Mouse (Mus musculus) adrenal gland, adult (tissue): ENCODE measurements around the gene Serbp1.
"Not testable (repeated sequence)": the region's sequence is repeated elsewhere in the genome, so short reads cannot be mapped to it uniquely, and the experiment has no call there.

Experiments
- DNase-seq, 2 experiments: peaks; one replicate each; pipeline ENCODE4 v3.0.0; 2022 to 2023; ENCODE audit warnings: low spot score in 1 of 2; ENCODE audit not compliant: inconsistent age in 2 of 2

Serbp1 gene

GRCm38 (mm10) chr6:67237977-67238376 is at the start of gene Serbp1:
Gene Serbp1, plus strand, starts transcription at chr6:67238176.
- DNase-seq = no peak

GRCm38 (mm10) chr6:67193591-67193990 is 44.4 kb upstream of the Serbp1 start:
- DNase-seq = no peak

DNA sequence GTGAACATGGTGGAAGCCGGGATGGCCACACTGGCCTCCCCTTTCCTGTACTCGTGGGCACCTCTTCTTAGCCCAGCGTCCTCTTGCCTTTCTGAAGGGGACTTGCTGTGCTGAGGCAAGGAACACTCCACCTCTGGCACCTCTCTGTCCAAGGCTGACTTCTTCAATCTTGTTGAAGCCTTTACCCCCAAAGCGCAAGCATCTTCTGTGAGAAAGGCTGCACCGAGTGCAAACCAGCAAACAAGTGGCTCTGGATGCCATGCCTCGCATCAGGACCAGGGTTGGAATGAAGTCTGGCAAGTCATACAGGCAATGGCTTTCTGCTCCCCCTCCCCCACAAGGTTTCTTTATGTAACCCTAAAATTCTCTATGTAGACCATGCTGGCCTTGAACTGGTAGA is 43.4 kb upstream of the Serbp1 start:
- DNase-seq = no peak

GRCm38 (mm10) chr6:67195148-67195611 is 42.8 kb upstream of the Serbp1 start:
- DNase-seq = peak in 1 of 2 experiments; percentile 52

DNA sequence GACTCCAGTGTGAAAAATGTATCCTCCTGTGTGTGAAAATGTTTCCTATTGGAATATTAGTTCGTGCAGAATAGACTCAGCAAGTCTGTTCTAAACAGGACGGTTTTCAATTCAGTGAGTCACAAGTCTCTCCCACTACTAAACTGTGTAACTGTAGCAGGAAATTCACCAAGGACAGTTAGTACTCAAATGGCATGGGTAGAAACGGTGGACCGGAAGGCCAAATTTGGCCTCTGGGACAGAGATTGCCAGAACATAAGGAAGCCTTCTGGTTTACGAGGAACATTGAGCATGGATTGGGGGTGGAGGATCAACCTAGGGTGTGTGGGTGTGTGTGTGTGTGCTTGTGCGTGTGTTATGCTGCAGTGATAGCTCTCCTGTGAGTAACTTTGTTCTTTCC is 41.2 kb upstream of the Serbp1 start:
- DNase-seq = peak; percentile 39 to 74

DNA sequence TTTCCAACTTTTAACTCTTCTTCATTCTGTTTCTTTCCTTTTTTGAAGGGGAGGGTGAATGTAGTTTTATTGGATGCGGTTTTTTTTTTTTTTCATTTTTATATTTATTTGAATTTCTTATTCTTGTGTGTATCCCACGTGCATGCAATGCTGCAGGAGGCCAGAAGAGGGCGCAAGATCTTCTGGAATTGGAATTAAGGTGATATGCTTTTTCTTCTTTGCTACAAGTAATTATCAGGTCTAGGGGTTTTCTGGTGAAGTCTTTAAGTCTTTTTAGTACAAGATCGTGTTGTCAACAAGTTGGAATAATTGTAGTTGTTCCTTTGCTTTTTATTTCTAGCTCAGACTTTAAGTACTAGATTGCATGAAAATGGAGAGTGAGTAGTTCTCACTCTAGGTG is 39.9 kb upstream of the Serbp1 start:
- DNase-seq = peak in 1 of 2 experiments; percentile 63

- peak in 1 of 2 experiments; percentile 50 for DNase-seq
Observed at GRCm38 (mm10) chr6:67200715-67201322, 37.2 kb upstream of the Serbp1 start.

DNA sequence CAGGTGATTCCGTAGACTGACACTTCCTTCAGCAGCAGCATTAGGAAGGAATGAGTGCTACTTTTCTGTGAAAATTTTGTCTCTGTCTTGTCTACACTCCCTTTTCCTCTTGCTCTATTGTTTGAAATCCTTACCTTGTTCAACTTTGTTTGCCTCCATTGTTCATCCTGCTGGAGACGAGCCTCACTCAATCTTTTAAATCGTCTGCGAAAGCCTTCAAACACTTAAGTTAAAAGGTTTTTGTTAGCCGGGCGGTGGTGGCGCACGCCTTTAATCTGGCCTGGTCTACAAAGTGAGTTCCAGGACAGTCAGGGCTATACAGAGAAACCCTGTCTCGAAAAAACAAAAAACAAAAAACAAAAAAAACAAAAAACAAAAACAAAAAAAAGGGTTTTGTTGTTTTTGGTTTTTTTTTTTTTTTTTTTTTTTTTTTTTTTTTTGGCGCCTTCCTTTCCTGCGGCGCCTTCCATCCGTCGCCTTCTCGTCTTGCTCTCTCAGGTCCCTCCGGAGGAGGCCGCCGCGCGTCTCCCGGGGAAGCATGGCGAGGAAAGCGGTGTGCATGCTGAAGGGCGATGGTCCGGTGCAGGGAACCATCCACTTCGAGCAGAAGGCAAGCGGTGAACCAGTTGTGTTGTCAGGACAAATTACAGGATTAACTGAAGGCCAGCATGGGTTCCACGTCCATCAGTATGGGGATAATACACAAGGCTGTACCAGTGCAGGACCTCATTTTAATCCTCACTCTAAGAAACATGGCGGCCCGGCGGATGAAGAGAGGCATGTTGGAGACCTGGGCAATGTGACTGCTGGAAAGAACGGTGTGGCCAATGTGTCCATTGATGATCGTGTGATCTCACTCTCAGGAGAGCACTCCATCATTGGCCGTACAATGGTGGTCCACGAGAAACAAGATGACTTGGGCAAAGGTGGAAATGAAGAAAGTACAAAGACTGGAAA is 32.6 kb upstream of the Serbp1 start:
- DNase-seq = no peak

DNA sequence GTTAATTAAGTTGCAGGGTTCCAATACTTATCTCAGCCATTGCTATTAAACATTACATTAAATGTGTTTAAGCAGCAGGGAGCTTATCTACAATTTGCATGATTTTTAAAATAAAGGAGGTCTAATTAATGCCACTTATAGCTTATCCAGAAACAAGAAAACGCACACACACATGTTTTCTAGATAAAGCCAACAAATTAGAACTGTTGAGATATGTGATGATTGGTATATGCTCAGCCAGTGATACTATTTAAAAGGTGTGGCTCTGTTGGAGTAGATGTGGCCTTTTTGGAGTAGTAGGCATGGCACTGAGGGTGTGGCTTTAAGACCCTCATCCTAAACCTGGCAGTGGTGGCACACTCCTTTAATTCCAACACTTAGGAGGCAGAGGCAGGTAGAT is 25.6 kb upstream of the Serbp1 start:
- no peak for DNase-seq

DNA sequence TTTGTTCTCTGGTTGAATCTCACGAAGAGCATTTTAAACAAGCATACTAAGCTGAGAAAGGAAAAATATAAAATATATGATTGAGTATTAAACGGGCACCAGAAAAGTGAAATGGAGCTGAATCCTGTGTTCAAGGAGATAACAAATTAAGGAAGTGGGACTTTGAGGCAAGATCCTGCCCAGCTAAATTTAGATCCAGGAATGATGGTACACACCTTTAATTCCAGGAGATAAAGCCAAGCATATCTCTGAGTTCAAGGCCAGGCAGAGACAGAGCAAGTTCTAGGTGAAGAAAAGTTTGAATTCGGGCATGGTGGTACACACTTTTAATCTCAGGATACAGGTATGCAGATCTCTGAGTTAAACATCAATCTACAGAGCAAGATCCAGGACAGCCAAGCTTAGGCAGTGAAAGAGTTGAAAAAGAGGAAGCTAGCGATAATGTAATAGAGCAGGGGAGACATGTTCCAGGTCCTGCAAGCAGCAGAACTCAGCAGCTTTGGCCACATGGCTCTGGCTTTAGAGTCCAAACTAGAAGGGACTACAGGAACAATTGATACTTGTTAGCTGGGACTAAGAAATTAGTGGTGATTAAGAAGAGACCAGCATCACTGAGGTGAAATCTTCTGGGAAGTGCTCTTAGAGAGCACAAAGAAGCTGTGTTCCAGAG is 24.4 kb upstream of the Serbp1 start:
- no peak for DNase-seq

- no peak for DNase-seq
Observed at GRCm38 (mm10) chr6:67217402-67217801, 20.6 kb upstream of the Serbp1 start.

DNA sequence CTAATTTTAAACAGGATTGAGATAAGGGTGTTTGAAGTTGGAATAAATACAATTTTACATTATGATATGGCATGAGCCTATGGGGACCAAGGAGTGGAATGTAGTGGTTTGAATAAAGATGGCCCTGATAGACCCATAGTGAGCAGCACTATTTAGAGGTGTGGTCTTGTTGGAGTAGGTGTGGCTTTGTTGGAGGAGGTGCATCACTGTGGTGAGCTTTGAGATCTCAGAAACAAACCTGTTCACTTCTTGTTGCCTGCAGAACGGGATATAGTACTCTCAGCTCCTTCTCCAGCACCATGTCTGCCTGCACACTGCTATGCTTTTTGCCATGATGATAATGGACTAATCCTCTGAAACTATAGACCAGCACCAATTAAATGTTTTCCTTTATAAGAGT is 20.1 kb upstream of the Serbp1 start:
- DNase-seq = no peak

- DNase-seq = no peak
Observed at GRCm38 (mm10) chr6:67218566-67218965, 19.4 kb upstream of the Serbp1 start.

- not testable (repeated sequence) for DNase-seq
Observed at GRCm38 (mm10) chr6:67219931-67220330, 18.0 kb upstream of the Serbp1 start.

DNA sequence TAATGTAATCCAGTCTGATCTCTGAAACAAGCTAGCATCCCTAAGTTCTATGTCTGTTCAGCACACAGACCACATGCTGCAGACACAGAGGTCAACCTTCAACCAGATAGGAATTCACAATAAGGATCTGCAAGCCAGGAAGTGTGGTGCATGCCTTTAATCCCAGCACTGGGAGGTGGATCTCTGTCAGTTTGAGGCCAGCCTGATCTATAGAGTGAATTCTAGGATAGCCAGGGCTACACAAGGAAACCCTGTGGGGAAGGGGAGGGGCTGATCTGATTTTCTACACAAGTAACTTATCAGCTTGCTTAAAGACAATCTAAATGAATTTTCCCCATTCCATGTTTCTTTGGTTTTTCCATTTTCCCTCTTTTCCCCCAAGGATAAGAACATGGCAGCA is 17.2 kb upstream of the Serbp1 start:
- DNase-seq = no peak

DNA sequence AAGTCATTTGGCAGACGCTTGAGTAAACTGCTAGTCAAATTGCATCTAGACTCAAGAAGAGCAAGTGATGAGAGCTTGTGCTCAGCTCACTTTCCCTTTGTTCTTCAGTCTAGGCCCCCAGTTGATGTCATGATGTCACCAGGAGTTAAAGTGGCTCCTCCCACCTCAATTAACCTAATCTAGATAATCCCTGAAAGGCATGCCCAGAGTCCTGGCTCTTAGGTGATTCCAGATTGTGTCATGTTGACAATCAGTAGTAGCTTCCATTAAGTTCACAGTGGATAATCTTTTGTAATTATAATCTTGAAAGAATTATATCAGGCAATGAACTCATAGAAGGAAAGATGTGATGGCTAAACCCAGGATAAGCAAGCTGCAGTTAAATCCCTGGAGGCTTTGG is 14.9 kb upstream of the Serbp1 start:
- DNase-seq = no peak

DNA sequence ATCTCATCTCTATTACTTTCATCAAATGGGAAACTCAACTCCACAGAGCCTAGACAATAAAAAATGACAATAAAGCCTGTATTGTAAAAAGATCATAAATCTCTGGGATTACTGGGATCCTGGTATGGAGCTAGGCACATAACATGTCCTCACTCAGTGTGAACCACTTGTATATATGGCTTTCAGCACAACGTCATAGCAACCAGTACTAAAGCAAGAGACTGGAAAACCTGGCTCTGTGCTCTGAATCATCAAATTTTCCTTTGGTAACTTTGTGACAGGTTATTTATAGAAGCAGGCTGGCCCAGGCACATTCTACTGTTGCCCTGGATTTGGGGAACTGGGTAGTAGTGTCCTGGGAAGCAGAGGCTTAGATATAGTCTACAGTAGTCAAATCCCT is 14.5 kb upstream of the Serbp1 start:
- no peak for DNase-seq

DNA sequence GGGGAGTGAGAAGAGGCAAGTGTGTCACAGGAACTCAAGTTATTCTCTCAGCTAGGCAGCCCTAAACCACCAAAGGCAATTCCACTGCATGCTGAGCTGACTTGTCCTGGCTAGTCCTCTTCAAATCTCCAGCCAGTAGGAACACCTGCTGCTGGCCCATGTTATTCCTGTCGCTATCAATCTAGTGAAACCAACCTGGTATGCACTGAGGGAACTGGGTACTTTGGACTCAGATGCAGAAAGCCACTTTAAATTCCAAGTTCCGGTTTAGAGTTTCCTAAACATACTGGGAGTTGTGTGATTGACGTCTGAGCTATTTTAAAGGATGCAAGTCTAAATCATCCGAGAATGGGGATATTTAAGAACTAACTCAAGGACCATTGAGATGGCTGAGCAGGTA is 11.7 kb upstream of the Serbp1 start:
- DNase-seq = no peak

GRCm38 (mm10) chr6:67228459-67229107 is 9.4 kb upstream of the Serbp1 start:
- peak in 1 of 2 experiments; percentile 44 for DNase-seq

GRCm38 (mm10) chr6:67229521-67229920 is 8.5 kb upstream of the Serbp1 start:
- DNase-seq = no peak

- DNase-seq = no peak
Observed at GRCm38 (mm10) chr6:67229922-67230518, 8.0 kb upstream of the Serbp1 start.
